Mouse (Mus musculus) hindbrain, embryonic 14.5 days (tissue): ENCODE measurements around the gene Pml. TPM values are rescaled to one million over a fixed set of nuclear protein-coding genes. Genes with fewer than 3 reads are reported as not detected.
"Not testable (repeated sequence)": the region's sequence is repeated elsewhere in the genome, so short reads cannot be mapped to it uniquely, and the experiment has no call there.

Experiments used
- ATAC-seq: fragments of 200-750 bp; cut with Nextera tagmentation; 2 replicates; pipeline ENCODE4 v1.8.0; 2017; ENCODE audit warnings: moderate number of reproducible peaks, mild to moderate bottlenecking, moderate TSS enrichment, moderate library complexity; ENCODE audit not compliant: low FRiP score
- DNase-seq: peaks from one replicate; pipeline ENCODE4 v3.0.0-alpha.2; 2015; ENCODE audit warnings: low spot score
- H3K27ac ChIP-seq: fragments of 300-500 bp; sonication (generic); 2 replicates; pipeline ENCODE4 v1.5.1; 2014; ENCODE audit warnings: mild to moderate bottlenecking, moderate library complexity
- H3K27me3 ChIP-seq: fragments of 300-500 bp; sonication (generic); 2 replicates; pipeline ENCODE4 v1.6.1; 2014; ENCODE audit warnings: mild to moderate bottlenecking, low read length, mixed read lengths; ENCODE audit not compliant: control insufficient read depth, insufficient read depth
- H3K36me3 ChIP-seq: fragments of 300-500 bp; sonication (generic); replicated peaks from 2 replicates; pipeline ENCODE4 v1.6.1; 2014; ENCODE audit not compliant: control insufficient read depth, insufficient read depth
- H3K4me1 ChIP-seq: fragments of 300-500 bp; sonication (generic); replicated peaks from 2 replicates; pipeline ENCODE4 v1.6.1; 2014; ENCODE audit warnings: antibody characterized with exemption, low read length, mixed read lengths; ENCODE audit not compliant: control insufficient read depth, insufficient read depth
- H3K4me2 ChIP-seq: fragments of 300-500 bp; sonication (generic); replicated peaks from 2 replicates; pipeline ENCODE4 v1.6.1; 2014; ENCODE audit warnings: mild to moderate bottlenecking, moderate library complexity
- H3K4me3 ChIP-seq: fragments of 300-500 bp; sonication (generic); replicated peaks from 2 replicates; pipeline ENCODE4 v1.5.1; 2014; ENCODE audit warnings: mild to moderate bottlenecking, low read length
- H3K9ac ChIP-seq: fragments of 300-500 bp; sonication (generic); 2 replicates; pipeline ENCODE4 v1.6.1; 2014
- H3K9me3 ChIP-seq: fragments of 300-500 bp; sonication (generic); 2 replicates; pipeline ENCODE4 v1.6.1; 2016; ENCODE audit warnings: low read length; ENCODE audit not compliant: control insufficient read depth
- WGBS: fragments of 180-500 bp; shearing (Covaris S2); extraction: QIAGEN DNeasy Blood & Tissue Kit; methylation state at CpG from one replicate; pipeline ENCODE4 v1.1.7; 2014; 5-methylcytosine and 5-hydroxymethylcytosine counted together
- polyA plus RNA-seq: library from polyadenylated mRNA; unstranded; fragments of >200 nt; fragmentation: Nextera tagmentation; extraction: Ambion mirVana; gene quantifications from 2 replicates; pipeline ENCODE4 v1.2.1, GENCODE M21; 2014

Pml gene
- polyA plus RNA-seq, 1 experiment from 2014 or later, result 4.3 TPM

DNA sequence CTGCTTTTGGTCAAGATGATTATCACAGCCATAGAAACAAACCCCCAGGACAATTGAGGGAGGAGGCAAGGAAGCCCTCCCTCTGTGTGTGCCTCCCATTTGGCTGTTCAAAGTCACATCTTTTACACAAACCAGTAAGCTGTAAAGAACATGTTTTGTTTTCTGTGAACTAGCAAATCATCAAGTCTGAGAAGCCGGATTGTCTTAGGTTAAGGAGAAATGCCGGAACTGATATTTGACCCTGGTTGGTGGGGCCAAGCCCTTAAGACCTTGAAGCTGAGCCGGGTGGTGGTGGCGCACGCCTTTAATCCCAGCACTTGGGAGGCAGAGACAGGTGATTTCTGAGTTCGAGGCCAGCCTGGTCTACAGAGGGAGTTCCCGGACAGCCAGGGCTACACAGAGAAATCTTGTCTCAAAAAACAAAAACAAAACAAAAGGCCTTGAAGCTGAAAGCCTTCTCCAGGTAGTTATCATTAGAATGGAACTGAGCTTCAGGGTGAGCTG, 24.6 kb upstream of the Pml start:
- H3K4me1 ChIP-seq, result no peaks in the 10 kb centered on the region
- no peaks in the 10 kb centered on the region for H3K9me3 ChIP-seq
- no peaks in the 10 kb centered on the region for H3K36me3 ChIP-seq
- H3K27ac ChIP-seq, result no peak overlapping the region
- no peak overlapping the region for H3K9ac ChIP-seq
- H3K27me3 ChIP-seq, result no peaks in the 10 kb centered on the region
- 84% methylated on average over 7 of the region's 7 CpGs for WGBS
- no peak overlapping the region for H3K4me2 ChIP-seq
- H3K4me3 ChIP-seq, result no peak overlapping the region
- DNase-seq, result no peak
- ATAC-seq, result no peak

DNA sequence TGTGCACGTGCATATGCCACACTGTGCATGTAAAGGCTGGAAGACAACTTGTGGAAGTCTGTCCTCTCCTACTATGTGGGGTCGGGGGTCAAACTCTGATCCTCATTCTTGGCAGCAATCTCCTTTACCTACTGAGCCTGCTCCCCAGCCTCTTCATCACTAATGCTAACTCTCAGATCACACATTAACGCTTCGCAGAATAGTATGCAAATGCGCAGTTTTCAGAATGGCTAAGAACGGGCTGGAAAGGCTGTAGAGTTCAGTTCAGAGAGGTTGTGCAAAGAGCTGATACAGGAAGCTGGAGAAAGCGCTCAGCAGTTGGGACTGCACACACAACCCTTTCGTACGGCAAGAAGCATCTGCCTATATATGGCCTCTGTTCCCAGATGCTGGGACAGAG, 23.3 kb upstream of the Pml start:
- DNase-seq (no peak), ATAC-seq (no peak)
- no peaks in the 10 kb centered on the region for H3K9me3 ChIP-seq
- no peaks in the 10 kb centered on the region for H3K27me3 ChIP-seq
- H3K36me3 ChIP-seq, result no peaks in the 10 kb centered on the region
- no peak overlapping the region for H3K9ac ChIP-seq
- 76% methylated on average over 9 of the region's 9 CpGs for WGBS
- no peak overlapping the region for H3K4me2 ChIP-seq
- no peaks in the 10 kb centered on the region for H3K4me1 ChIP-seq
- H3K4me3 ChIP-seq, result no peak overlapping the region
- H3K27ac ChIP-seq, result no peak overlapping the region

DNA sequence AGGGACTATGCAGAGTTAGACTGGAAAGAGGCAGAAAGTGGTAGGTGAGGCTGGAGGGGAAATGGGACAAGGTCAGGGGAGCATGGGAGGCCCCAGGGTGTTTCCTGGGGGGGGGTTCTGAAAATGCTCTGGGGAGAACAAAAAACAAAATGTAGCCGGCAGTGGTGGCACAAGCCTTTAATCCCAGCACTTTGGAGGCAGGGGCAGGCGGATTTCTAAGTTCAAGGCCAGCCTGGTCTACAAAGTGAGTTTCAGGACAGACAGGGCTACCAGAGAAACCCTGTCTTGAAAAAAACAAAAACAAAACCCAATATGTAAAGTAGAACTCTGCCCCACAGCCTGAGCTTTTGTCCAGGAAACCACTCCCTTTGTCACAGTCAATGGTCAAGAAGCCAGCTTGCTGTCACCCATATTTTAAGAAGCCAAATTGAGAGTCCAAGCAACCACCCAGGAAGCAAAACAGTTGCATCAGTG, 22.5 kb upstream of the Pml start:
- 67% methylated on average over 2 of the region's 2 CpGs for WGBS

DNA sequence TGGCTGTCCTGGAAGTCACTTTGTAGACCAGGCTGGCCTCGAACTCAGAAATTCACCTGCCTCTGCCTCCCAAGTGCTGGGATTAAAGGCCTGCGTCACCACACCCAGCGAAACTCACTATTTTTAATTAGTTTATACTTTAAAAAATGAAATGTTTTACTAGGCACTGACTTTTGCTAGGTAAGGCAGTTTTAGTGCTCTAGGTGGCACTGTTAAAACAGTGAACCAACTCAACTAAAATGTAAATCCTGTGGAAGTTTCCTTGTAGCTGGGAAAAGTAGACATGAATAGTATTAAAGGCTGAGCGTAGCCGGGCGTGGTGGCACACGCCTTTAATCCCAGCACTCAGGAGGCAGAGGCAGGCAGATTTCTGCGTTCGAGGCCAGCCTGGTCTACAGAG, 22.0 kb upstream of the Pml start:
- not testable (repeated sequence) for H3K9me3 ChIP-seq, H3K27me3 ChIP-seq, H3K36me3 ChIP-seq, H3K27ac ChIP-seq, H3K4me3 ChIP-seq, H3K4me2 ChIP-seq, H3K4me1 ChIP-seq, ATAC-seq, H3K9ac ChIP-seq, DNase-seq
- 91% methylated on average over 9 of the region's 9 CpGs for WGBS

More for the DNA sequence above, 22.5 kb upstream of the Pml start:
- Histone ChIP-seq H3K4me1 (no peaks in the 10 kb centered on the region), H3K4me2 (no peak overlapping the region), H3K27ac (no peak overlapping the region), H3K9ac (no peak overlapping the region), H3K36me3 (no peaks in the 10 kb centered on the region), H3K27me3 (no peaks in the 10 kb centered on the region), H3K9me3 (no peaks in the 10 kb centered on the region), H3K4me3 (no peak overlapping the region)
- no peak for DNase-seq
- no peak for ATAC-seq

DNA sequence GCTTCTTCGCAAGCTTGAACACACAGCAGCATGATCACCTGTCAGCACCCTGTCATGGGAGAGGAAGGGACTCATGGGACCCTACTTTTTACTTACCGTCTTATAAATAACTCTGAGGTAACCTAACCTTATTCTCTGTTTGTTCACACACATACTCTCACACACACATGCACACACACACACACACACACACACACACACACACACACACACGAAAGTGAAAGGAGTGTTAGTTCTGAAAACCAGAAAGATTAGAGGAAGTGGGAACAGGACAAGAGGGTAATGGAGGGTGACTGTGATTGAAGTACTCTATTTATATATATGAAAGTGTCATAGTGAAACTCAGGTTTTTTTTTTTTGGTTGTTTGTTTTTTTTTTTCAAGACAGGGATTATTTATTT, 21.5 kb upstream of the Pml start:
- DNase-seq, result no peak
- Histone ChIP-seq H3K4me3 (no peak overlapping the region), H3K9ac (no peak overlapping the region), H3K9me3 (no peaks in the 10 kb centered on the region), H3K4me2 (no peak overlapping the region), H3K27ac (no peak overlapping the region), H3K27me3 (no peaks in the 10 kb centered on the region), H3K36me3 (no peaks in the 10 kb centered on the region), H3K4me1 (no peaks in the 10 kb centered on the region)
- no peak for ATAC-seq
- WGBS, result 96% methylated on average over 3 of the region's 3 CpGs

DNA sequence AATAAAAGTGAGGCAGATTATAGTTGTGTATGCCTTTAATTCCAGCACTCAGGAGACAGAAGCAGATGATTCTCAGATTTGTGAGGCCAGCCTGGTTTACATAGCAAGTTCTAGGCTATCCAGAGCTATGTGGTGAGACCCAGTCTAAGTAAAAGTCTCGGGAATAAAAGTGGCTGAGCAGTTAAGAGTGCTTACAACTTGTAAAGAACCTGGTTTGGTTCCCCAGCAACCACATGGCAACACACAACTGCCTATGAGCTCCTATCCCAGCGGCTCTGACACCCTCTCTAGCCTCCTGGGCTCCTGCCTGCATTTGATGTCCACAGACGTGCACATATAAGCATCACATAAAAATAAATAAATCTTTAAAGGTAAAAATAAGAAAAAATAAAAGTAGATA, 20.5 kb upstream of the Pml start:
- no peaks in the 10 kb centered on the region for H3K27me3 ChIP-seq
- no peak overlapping the region for H3K9ac ChIP-seq
- H3K4me3 ChIP-seq, result no peak overlapping the region
- H3K27ac ChIP-seq, result no peak overlapping the region
- H3K9me3 ChIP-seq, result no peaks in the 10 kb centered on the region
- DNase-seq (no peak), ATAC-seq (no peak)
- H3K4me2 ChIP-seq, result no peak overlapping the region
- WGBS, result 74% methylated on average over 3 of the region's 3 CpGs
- H3K4me1 ChIP-seq, result no peaks in the 10 kb centered on the region
- H3K36me3 ChIP-seq, result no peaks in the 10 kb centered on the region

DNA sequence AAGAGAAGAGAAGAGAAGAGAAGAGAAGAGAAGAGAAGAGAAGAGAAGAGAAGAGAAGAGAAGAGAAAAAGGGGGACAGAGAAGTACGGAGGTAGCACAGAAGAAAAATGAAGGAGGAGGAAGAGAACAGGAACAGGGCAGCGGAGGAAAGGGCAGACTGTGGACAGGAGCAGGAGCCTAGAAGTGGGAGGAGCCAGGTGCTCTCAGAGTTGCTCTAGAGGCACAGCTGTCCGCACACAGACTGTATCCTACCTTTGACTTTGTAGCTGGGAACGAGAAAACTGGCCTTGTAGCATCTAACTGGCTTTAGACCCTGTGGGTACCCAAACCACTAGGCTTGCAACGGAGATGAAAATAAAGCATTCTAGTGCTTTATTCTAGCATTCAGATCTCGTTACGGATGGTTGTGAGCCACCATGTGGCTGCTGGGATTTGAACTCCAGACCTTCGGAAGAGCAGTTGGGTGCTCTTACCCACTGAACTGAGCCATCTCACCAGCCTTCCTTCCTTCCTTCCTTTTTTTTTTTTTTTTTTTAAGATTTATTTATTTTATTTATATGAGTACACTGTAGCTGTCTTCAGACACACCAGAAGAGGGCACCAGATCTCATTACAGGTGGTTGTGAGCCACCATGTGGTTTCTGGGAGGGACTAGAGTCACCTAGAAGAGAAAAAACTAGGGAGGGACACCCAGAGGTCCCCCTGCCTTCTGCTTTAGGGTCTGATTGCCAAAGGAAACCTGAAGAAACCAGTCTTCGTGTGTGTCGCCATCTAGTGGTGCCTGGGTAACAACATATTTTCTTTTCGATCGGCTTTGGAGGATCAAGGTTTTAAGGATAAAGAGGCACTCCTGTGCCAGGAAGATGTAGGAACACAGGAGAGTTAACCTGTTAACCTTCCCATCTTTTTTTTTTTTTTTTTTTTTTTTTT, 19.1 kb upstream of the Pml start:
- DNase-seq (peak; percentile 79), ATAC-seq (no peak)
- Histone ChIP-seq H3K9me3 (no peaks in the 10 kb centered on the region), H3K36me3 (peaks cover 6% of the 10 kb centered on the region; the same call in 1 of the 2 replicates), H3K4me3 (no peak overlapping the region), H3K9ac (no peak overlapping the region), H3K4me1 (no peaks in the 10 kb centered on the region), H3K4me2 (no peak overlapping the region), H3K27me3 (no peaks in the 10 kb centered on the region), H3K27ac (no peak overlapping the region)
- 61% methylated on average over 12 of the region's 12 CpGs for WGBS

DNA sequence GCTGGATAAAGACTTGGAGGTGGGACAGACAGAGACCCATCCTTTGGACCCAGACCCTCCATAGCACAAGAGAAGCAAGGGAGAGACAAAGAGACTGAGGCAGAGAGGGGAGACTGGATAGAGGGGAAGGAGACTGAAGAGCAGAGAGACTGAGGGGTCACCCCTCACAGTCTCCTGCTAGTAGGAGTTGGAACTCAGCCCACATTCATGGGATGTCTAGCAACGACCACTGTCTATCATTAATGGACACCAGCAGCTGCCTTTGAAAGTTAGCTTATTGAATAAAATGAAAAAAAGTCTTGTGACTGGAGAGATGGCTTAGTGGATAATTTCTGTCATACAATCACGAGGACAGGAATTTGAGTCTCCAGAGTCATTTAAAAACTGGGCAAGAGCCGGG, 17.5 kb upstream of the Pml start:
- Histone ChIP-seq H3K9me3 (no peaks in the 10 kb centered on the region), H3K27me3 (no peaks in the 10 kb centered on the region), H3K27ac (peak overlapping the region; percentile 16; the same call in 1 of the 2 replicates), H3K4me2 (no peak overlapping the region), H3K9ac (no peak overlapping the region), H3K4me3 (no peak overlapping the region), H3K4me1 (no peaks in the 10 kb centered on the region), H3K36me3 (peaks cover 16% of the 10 kb centered on the region)
- WGBS, result 68% methylated on average over 3 of the region's 3 CpGs
- DNase-seq (no peak), ATAC-seq (no peak)

DNA sequence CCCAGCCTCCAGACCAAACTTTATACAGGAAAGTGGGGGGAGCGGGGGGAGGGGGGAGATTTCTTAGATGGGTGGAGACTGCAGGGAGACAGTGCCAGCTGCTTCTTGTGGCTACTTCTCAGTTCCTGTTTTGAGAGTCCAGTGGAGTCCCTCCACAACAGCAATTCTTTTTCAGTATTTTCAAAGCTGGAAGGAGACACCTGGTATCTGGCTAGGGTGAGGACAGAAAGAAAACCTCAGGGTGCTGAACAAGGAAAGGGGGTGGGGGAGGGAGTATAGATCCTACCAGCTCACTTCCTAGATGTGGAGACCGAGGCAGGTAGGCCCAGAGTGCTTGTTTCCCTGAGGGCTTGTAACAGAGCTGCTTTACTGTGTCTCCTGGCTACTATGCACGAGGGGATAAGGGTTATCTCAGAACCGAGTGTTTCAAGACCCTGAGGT, 17.0 kb upstream of the Pml start:
- ATAC-seq (no peak), DNase-seq (no peak)
- no peak overlapping the region for H3K4me3 ChIP-seq
- H3K36me3 ChIP-seq, result peaks cover 20% of the 10 kb centered on the region
- no peaks in the 10 kb centered on the region for H3K27me3 ChIP-seq
- no peaks in the 10 kb centered on the region for H3K9me3 ChIP-seq
- no peak overlapping the region for H3K9ac ChIP-seq
- peak overlapping the region; percentile 16; the same call in 1 of the 2 replicates for H3K27ac ChIP-seq
- 45% methylated on average over 4 of the region's 4 CpGs for WGBS
- no peaks in the 10 kb centered on the region for H3K4me1 ChIP-seq
- H3K4me2 ChIP-seq, result no peak overlapping the region
